Mouse (Mus musculus) forebrain, postnatal 0 days (tissue): Measurements from ENCODE around the gene Atcay. TPM values are rescaled to one million over a fixed set of nuclear protein-coding genes. Genes with fewer than 3 reads are reported as not detected.
A peak's percentile ranks its signal among the peaks of the same experiment; 100 is the strongest.

Experiments used
- ATAC-seq: fragments of 200-750 bp; cut with Nextera tagmentation; 2 replicates; pipeline ENCODE4 v1.8.0; 2017; ENCODE audit warnings: mild to moderate bottlenecking, moderate library complexity
- DNase-seq: peaks from one replicate; pipeline ENCODE4 v3.0.0-alpha.2; 2015
- H3K27ac ChIP-seq: fragments of 300-500 bp; sonication (generic); 2 replicates; pipeline ENCODE4 v1.5.1; 2014; ENCODE audit warnings: low read depth, mild to moderate bottlenecking, antibody characterized with exemption, low read length, moderate library complexity, mixed read lengths
- H3K27me3 ChIP-seq: fragments of 300-500 bp; sonication (generic); 2 replicates; pipeline ENCODE4 v1.6.1; 2014; ENCODE audit warnings: mild to moderate bottlenecking, low read length, mixed read lengths; ENCODE audit not compliant: insufficient read depth
- H3K36me3 ChIP-seq: fragments of 300-500 bp; sonication (generic); 2 replicates; pipeline ENCODE4 v1.6.1; 2014; ENCODE audit warnings: mild to moderate bottlenecking, moderate library complexity; ENCODE audit not compliant: insufficient read depth
- H3K4me1 ChIP-seq: fragments of 300-500 bp; sonication (generic); 2 replicates; pipeline ENCODE4 v1.6.1; 2014; ENCODE audit warnings: antibody characterized with exemption; ENCODE audit not compliant: insufficient read depth
- H3K4me2 ChIP-seq: fragments of 300-500 bp; sonication (generic); 2 replicates; pipeline ENCODE4 v1.6.1; 2014; ENCODE audit warnings: low read depth, mild to moderate bottlenecking, moderate library complexity
- H3K4me3 ChIP-seq: fragments of 300-500 bp; sonication (generic); 2 replicates; pipeline ENCODE4 v1.5.1; 2014; ENCODE audit warnings: low read depth, low read length, mixed read lengths
- H3K9ac ChIP-seq: fragments of 300-500 bp; sonication (generic); 2 replicates; pipeline ENCODE4 v1.6.1; 2014; ENCODE audit warnings: mild to moderate bottlenecking
- H3K9me3 ChIP-seq: fragments of 300-500 bp; sonication (generic); 2 replicates; pipeline ENCODE4 v1.6.1; 2016; ENCODE audit warnings: low read length
- CTCF ChIP-seq: sonication (generic); IDR thresholded peaks from 2 replicates; pipeline ENCODE4 v1.5.1; 2016; ENCODE audit warnings: antibody characterized with exemption, control low read depth, low read depth
- WGBS: fragments of 180-500 bp; shearing (Covaris S2); extraction: QIAGEN DNeasy Blood & Tissue Kit; methylation state at CpG from one replicate; pipeline ENCODE4 v1.1.7; 2014; 5-methylcytosine and 5-hydroxymethylcytosine counted together
- polyA plus RNA-seq: library from polyadenylated mRNA; unstranded; fragments of >200 nt; fragmentation: Nextera tagmentation; extraction: Ambion mirVana; gene quantifications from 2 replicates; pipeline ENCODE4 v1.2.1, GENCODE M21; 2015
- total RNA-seq: library from RNA; depleted of rRNA; stranded (reverse); fragments of >200 nt; gene quantifications from 2 replicates; pipeline ENCODE4 v1.2.3, GENCODE M21; 2014

The Atcay gene
- total and polyA plus RNA-seq, 2 experiments from 2014 or later: 79.2 to 170 TPM

- Histone ChIP-seq H3K4me2 (no peak overlapping the region), H3K4me1 (no peaks in the 10 kb centered on the region), H3K36me3 (peaks cover 8% of the 10 kb centered on the region), H3K9me3 (no peaks in the 10 kb centered on the region), H3K9ac (no peak overlapping the region), H3K27ac (no peak overlapping the region), H3K4me3 (no peak overlapping the region), H3K27me3 (peaks cover 4% of the 10 kb centered on the region; the same call in 1 of the 2 replicates)
- no peak for DNase-seq
- no peak for TF ChIP-seq CTCF
- 93% methylated on average over 16 of the region's 16 CpGs for WGBS
- ATAC-seq: no peak
Observed at GRCm38 (mm10) chr10:81242021-81242420, 11.4 kb upstream of the Atcay start.

- peak; percentile 72 for DNase-seq
- ATAC-seq: peak; percentile 25; the same call in 1 of the 2 replicates
- Histone ChIP-seq H3K27ac (no peak overlapping the region), H3K4me2 (no peak overlapping the region), H3K36me3 (peaks cover 7% of the 10 kb centered on the region; the same call in 1 of the 2 replicates), H3K27me3 (peaks cover 4% of the 10 kb centered on the region; the same call in 1 of the 2 replicates), H3K9ac (no peak overlapping the region), H3K4me3 (no peak overlapping the region), H3K4me1 (no peaks in the 10 kb centered on the region), H3K9me3 (no peaks in the 10 kb centered on the region)
- 20% methylated on average over 13 of the region's 13 CpGs for WGBS
- peak; percentile 74 for TF ChIP-seq CTCF
Observed at GRCm38 (mm10) chr10:81240876-81241275, 10.2 kb upstream of the Atcay start.

DNA sequence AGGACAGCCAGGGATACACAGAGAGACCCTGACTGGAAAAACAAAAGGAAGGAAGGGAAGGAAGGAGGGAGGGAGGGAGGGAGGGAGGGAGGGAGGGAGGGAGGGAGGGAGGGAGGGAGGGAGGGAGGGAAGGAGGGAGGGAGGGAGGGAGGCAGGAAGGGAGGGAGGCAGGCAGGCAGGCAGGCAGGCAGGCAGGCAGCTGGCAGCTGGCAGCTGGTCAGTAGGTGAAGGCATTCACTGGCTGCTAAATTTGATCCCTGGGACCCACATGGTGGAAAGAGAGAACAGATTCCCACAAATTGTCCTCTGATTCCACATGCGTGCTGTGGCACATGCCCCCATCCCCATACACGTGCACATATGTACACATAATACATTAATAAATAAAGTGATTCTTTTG, 8.0 kb upstream of the Atcay start:
- H3K27ac ChIP-seq: no peak overlapping the region
- ATAC-seq (no peak), DNase-seq (no peak)
- peaks cover 7% of the 10 kb centered on the region; the same call in 1 of the 2 replicates for H3K36me3 ChIP-seq
- H3K27me3 ChIP-seq: peaks cover 4% of the 10 kb centered on the region; the same call in 1 of the 2 replicates
- WGBS: 80% methylated on average over 2 of the region's 2 CpGs
- no peak overlapping the region for H3K4me3 ChIP-seq
- TF ChIP-seq CTCF: no peak
- no peaks in the 10 kb centered on the region for H3K9me3 ChIP-seq
- H3K4me1 ChIP-seq: 0 out of 2 replicates have a peak, but pooled peaks cover 2% of the 10 kb centered on the region
- H3K4me2 ChIP-seq: no peak overlapping the region
- H3K9ac ChIP-seq: no peak overlapping the region

- H3K36me3 ChIP-seq: 0 out of 2 replicates have a peak, but pooled peaks cover 4% of the 10 kb centered on the region
- ATAC-seq (no peak), DNase-seq (no peak)
- no peak overlapping the region for H3K27ac ChIP-seq
- 87% methylated on average over 12 of the region's 12 CpGs for WGBS
- H3K4me3 ChIP-seq: no peak overlapping the region
- no peak overlapping the region for H3K9ac ChIP-seq
- TF ChIP-seq CTCF: no peak
- 0 out of 2 replicates have a peak, but pooled peaks cover 4% of the 10 kb centered on the region for H3K4me1 ChIP-seq
- H3K9me3 ChIP-seq: no peaks in the 10 kb centered on the region
- H3K4me2 ChIP-seq: no peak overlapping the region
- H3K27me3 ChIP-seq: peaks cover 4% of the 10 kb centered on the region; the same call in 1 of the 2 replicates
Observed at GRCm38 (mm10) chr10:81236471-81237268, 6.0 kb upstream of the Atcay start.

- peaks cover 7% of the 10 kb centered on the region for H3K4me1 ChIP-seq
- no peak for TF ChIP-seq CTCF
- no peaks in the 10 kb centered on the region for H3K27me3 ChIP-seq
- H3K4me2 ChIP-seq: peak overlapping the region; percentile 73
- no peaks in the 10 kb centered on the region for H3K9me3 ChIP-seq
- no peak for DNase-seq
- no peak overlapping the region for H3K9ac ChIP-seq
- H3K4me3 ChIP-seq: no peak overlapping the region
- WGBS: 81% methylated on average over 6 of the region's 6 CpGs
- H3K36me3 ChIP-seq: 0 out of 2 replicates have a peak, but pooled peaks cover 4% of the 10 kb centered on the region
- no peak overlapping the region for H3K27ac ChIP-seq
- no peak for ATAC-seq
Observed at GRCm38 (mm10) chr10:81234206-81234605, 3.6 kb upstream of the Atcay start.

GRCm38 (mm10) chr10:81233226-81233585, 2.6 kb upstream of the Atcay start:
- H3K27ac ChIP-seq: peak overlapping the region; percentile 62
- H3K4me3 ChIP-seq: peak overlapping the region; percentile 72
- H3K27me3 ChIP-seq: no peaks in the 10 kb centered on the region
- DNase-seq (no peak), ATAC-seq (peak; percentile 21)
- peak overlapping the region; percentile 73 for H3K4me2 ChIP-seq
- no peaks in the 10 kb centered on the region for H3K9me3 ChIP-seq
- peak overlapping the region; percentile 81 for H3K9ac ChIP-seq
- H3K4me1 ChIP-seq: peaks cover 17% of the 10 kb centered on the region
- TF ChIP-seq CTCF: no peak
- 4% methylated on average over 21 of the region's 28 CpGs for WGBS
- 0 out of 2 replicates have a peak, but pooled peaks cover 4% of the 10 kb centered on the region for H3K36me3 ChIP-seq

DNA sequence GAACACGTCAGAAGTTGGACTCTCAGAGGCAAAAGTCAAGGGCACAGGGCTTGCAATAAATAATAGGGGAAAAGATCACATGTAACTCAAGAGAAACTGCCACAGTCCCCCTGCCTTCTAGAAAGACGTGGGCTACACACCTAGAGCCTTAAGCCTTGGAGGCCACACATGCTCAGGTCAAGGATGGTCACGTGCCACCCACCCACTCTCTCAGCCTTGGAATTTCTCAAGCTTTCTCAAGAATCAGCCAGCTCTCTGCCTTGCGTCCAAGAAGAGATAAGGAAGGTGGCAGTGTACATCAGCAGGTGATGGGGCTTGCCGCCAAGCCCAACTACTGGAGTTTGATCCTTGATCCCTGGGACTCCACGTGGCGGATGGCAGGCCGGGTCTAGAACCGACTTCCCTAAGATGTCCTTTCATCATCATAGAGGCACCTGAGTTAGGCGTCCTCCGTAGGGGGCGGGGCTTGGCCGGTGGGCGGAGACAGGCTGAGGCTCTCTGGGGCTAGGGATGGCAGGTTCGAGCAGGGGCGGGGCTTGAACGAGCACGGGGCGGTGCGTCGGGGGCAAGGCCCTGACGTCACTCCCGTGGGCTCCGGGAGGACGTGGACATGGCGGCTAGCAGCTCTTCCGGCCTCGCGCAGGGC, 2.1 kb upstream of the Atcay start, which contains the start of gene Zfr2:
Gene Zfr2, plus strand, starts transcription at position 576 of the 646 bp plus-strand sequence.
- ATAC-seq (peak; percentile 72), DNase-seq (peak; percentile 90)
- peak within 1 kb of the TSS; percentile 73 for H3K4me2 ChIP-seq
- peak within 1 kb of the TSS; percentile 62 for H3K27ac ChIP-seq
- H3K4me3 ChIP-seq: peak within 1 kb of the TSS; percentile 72
- no peak for TF ChIP-seq CTCF
- peak within 1 kb of the TSS; percentile 81 for H3K9ac ChIP-seq
- peaks cover 17% of the 10 kb centered on the region for H3K4me1 ChIP-seq
- H3K9me3 ChIP-seq: no peaks in the 10 kb centered on the region
- H3K27me3 ChIP-seq: no peaks in the 10 kb centered on the region
- 15% methylated on average over 29 of the region's 29 CpGs for WGBS
- 0 out of 2 replicates have a peak, but pooled peaks cover 2% of the 10 kb centered on the region for H3K36me3 ChIP-seq
